Mouse (Mus musculus) olfactory bulb, adult 2 months (tissue): ENCODE measurements around the gene Lipc.

ENCODE experiments used
- CTCF ChIP-seq: fragments of 200-500 bp; IDR thresholded peaks from 2 replicates; pipeline ENCODE4 v1.5.1; 2012; ENCODE audit warnings: low read depth, mild to moderate bottlenecking, low read length, moderate library complexity; ENCODE audit not compliant: insufficient read depth
- POLR2A ChIP-seq: fragments of 200-500 bp; IDR thresholded peaks from 2 replicates; pipeline ENCODE4 v1.6.1; 2012; ENCODE audit warnings: mild to moderate bottlenecking, low read depth, low read length, moderate library complexity; ENCODE audit not compliant: insufficient read depth

DNA sequence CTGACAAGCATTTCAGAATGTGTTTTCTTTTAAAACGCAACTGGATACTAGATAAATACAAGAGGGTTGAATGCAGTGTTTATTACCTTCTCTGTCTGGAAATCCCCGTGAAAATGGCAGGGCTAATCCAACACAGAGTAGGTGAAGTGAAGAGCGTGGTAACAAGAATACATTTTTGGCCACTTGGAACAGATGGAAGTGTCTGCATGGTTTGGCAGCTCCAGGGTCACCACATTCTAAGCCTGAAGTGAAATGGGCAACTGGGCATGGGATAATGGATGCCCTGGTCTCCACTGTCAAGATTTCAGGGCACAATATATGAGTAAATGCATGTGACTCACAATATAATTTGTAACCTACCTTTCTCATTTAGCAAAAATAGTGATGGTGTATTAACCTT lies 169.8 kb downstream of the Lipc start:
- no peak for TF ChIP-seq POLR2A
- TF ChIP-seq CTCF, result no peak
